Mouse (Mus musculus) lung, postnatal 0 days (tissue): ENCODE results near the gene Mok.

Experiments used
- CTCF ChIP-seq: IDR thresholded peaks from 2 replicates; pipeline ENCODE4 v1.5.1; 2016; ENCODE audit warnings: antibody characterized with exemption, mild to moderate bottlenecking
- EP300 ChIP-seq: IDR thresholded peaks from 2 replicates; pipeline ENCODE4 v1.6.1; 2016; ENCODE audit warnings: antibody characterized with exemption, mild to moderate bottlenecking, control low read depth

DNA sequence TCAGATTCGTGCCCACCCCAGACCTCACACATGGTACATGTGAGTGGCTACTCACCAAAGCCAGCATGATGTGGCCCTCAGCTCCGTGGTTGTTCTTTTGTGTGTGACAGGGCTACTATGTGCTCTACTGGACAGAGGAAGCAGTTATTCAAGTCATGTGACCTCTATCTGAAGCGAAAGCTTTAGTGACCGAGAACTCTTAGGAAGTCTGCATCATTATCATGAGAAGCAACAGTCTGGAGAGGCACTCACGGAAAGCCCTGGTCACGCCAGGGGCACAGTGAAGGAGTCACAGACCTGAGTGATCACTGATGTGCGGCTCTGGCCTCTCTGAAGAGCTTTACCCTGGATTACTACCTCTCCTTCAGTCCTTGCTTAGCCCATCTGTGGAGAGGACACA, 18.4 kb downstream of the Mok start:
- TF ChIP-seq EP300 (no peak), CTCF (no peak)
